In genomic region chr5:64438446-64439134, GRCm38 (mm10) we compare ENCODE assay signal across 15 mouse cellular contexts.
DNase-seq lines count a peak whose midpoint lies in the region; ATAC-seq and TF ChIP-seq lines count a peak whose summit lies in the region.
"Had no signal": no experiment of that assay in that cellular context is flagged by ENCODE, and none has a peak within 500 bp of the region (broad histone marks: within the 10 kb centered on the region; RNA-seq: fewer than 3 reads in every experiment).

No protein-coding gene starts in this region.

- H3K4me1 ChIP-seq in liver, postnatal 0 days (ENCODE audit: insufficient read depth), result peaks cover 16% of the 10 kb centered on the region
- peaks cover 45 to 49% of the 10 kb centered on the region in 2 experiments for H3K4me1 ChIP-seq in liver, embryonic 14.5 days (replicated peaks; ENCODE audit: control insufficient read depth in 2 of 2, insufficient read depth in 2 of 2, low read length in 1 of 2)

- no peaks in the 10 kb centered on the region for H3K27me3 ChIP-seq in liver, postnatal 0 days (ENCODE audit: insufficient read depth, low read length)
- no peaks in the 10 kb centered on the region for H3K27me3 ChIP-seq in liver, embryonic 14.5 days (ENCODE audit: control insufficient read depth, insufficient read depth, low read length)
- H3K27me3 ChIP-seq: kidney, embryonic 15.5 days had no signal

- DNase-seq in liver, result peak; percentile 62
- no peak for DNase-seq in liver, postnatal 0 days
- peak; percentile 22 for DNase-seq in CD4-positive, CD25-positive, alpha-beta regulatory T cell, adult 2 months (ENCODE audit: low read depth, low spot score)
- peak; percentile 19 for DNase-seq in c-Kit-negative CD71-positive TER-119-positive erythroid progenitor cells, embryonic 14.5 days (ENCODE audit: low read depth, low spot score)
- DNase-seq in liver, embryonic 14.5 days (ENCODE audit: low read depth in 3 of 3, low spot score in 3 of 3), result peak in 1 of 3 experiments; percentile 24
- DNase-seq in thymus, postnatal 10 days (ENCODE audit: low spot score in 2 of 2), result no peak
- DNase-seq in cerebellum, adult 11 months, result no peak
- no peak for DNase-seq in cerebellum, adult 9-11 months
- DNase-seq: gastrocnemius, postnatal 36 days; lung, adult 18-20 months; right cerebral cortex, adult 18-20 months; thymus, adult 2 months had no signal

- no peak for TF ChIP-seq CTCF in liver, postnatal 0 days (IDR thresholded peaks at IDR 0.05; ENCODE audit: low read depth)
- peak; percentile 9; the same call in 1 of the 2 replicates for TF ChIP-seq CTCF in liver, embryonic 14.5 days (IDR thresholded peaks at IDR 0.05; ENCODE audit: low read depth)

- H3K27ac ChIP-seq in liver, postnatal 0 days (ENCODE audit: low read depth), result no peak overlapping the region
- H3K27ac ChIP-seq in liver, embryonic 14.5 days, result no peak overlapping the region
- H3K27ac ChIP-seq: kidney, embryonic 15.5 days had no signal

- no peaks in the 10 kb centered on the region for H3K36me3 ChIP-seq in liver, postnatal 0 days (replicated peaks; ENCODE audit: insufficient read depth, low read length)
- H3K36me3 ChIP-seq in liver, embryonic 14.5 days (replicated peaks; ENCODE audit: control insufficient read depth, insufficient read depth, low read depth), result no peaks in the 10 kb centered on the region
- H3K36me3 ChIP-seq: kidney, embryonic 15.5 days had no signal

- no peak for ATAC-seq in liver, postnatal 0 days
- no peak for ATAC-seq in liver, embryonic 14.5 days (ENCODE audit: insufficient read depth)
- ATAC-seq: hindbrain, embryonic 16.5 days had no signal

- no peak overlapping the region for H3K4me2 ChIP-seq in liver, postnatal 0 days (ENCODE audit: low read depth, low read length)
- peak overlapping the region; percentile 13 for H3K4me2 ChIP-seq in liver, embryonic 14.5 days (ENCODE audit: low read depth)
- H3K4me2 ChIP-seq: kidney, embryonic 15.5 days had no signal

- no peak for TF ChIP-seq EP300 in liver, postnatal 0 days (IDR thresholded peaks at IDR 0.05; ENCODE audit: low read depth)
- no peak for TF ChIP-seq EP300 in liver, embryonic 14.5 days (IDR thresholded peaks at IDR 0.05; ENCODE audit: low read depth)

- H3K9ac ChIP-seq in liver, postnatal 0 days (replicated peaks), result no peak overlapping the region
- H3K9ac ChIP-seq in liver, embryonic 14.5 days (replicated peaks), result no peak overlapping the region
- H3K9ac ChIP-seq: kidney, embryonic 15.5 days had no signal

- H3K4me3 ChIP-seq in liver, postnatal 0 days (ENCODE audit: low read depth, low read length), result no peak overlapping the region
- H3K4me3 ChIP-seq in liver, embryonic 14.5 days (ENCODE audit: insufficient read depth in 1 of 2, low read depth in 2 of 2, low read length in 2 of 2), result no peak overlapping the region
- H3K4me3 ChIP-seq: kidney, embryonic 15.5 days; myocyte had no signal

- WGBS in liver, postnatal 0 days (ENCODE audit: insufficient replicate concordance), result 66% methylated on average over 13 of the region's 13 CpGs
- 56% methylated on average over 13 of the region's 13 CpGs for WGBS in liver, embryonic 14.5 days (ENCODE audit: insufficient replicate concordance)

- H3K9me3 ChIP-seq in liver, postnatal 0 days (ENCODE audit: low read length), result no peaks in the 10 kb centered on the region
- no peaks in the 10 kb centered on the region for H3K9me3 ChIP-seq in liver, embryonic 14.5 days (ENCODE audit: control insufficient read depth, low read length)
- H3K9me3 ChIP-seq: kidney, embryonic 15.5 days had no signal

Comparison
In these comparisons a context has a peak if more than half of its experiments do, and no peak if none do; other contexts are left out.
1. DNase-seq: peak in liver (single experiment), CD4-positive, CD25-positive, alpha-beta regulatory T cell, adult 2 months (single experiment) and c-Kit-negative CD71-positive TER-119-positive erythroid progenitor cells, embryonic 14.5 days (single experiment); none in liver, postnatal 0 days (single experiment), thymus, postnatal 10 days (0 of 2), cerebellum, adult 11 months (single experiment) and cerebellum, adult 9-11 months (single experiment).